Mouse (Mus musculus) duodenum, adult 2 months (tissue): Measurements from ENCODE around the gene Adcyap1r1. TPM values are rescaled to one million over a fixed set of nuclear protein-coding genes. Genes with fewer than 3 reads are reported as not detected.

Experiments used
- polyA plus RNA-seq: library from polyadenylated mRNA; depleted of rRNA; stranded (reverse); fragments of >200 nt; gene quantifications from 2 replicates; pipeline ENCODE4 v1.2.3, GENCODE M21; 2012; ENCODE audit warnings: low replicate concordance; rRNA removed

The Adcyap1r1 gene
- polyA plus RNA-seq, result 1.9 and 2.7 TPM in 2 replicates

GRCm38 (mm10) chr6:55451771-55452371 is at the start of gene Adcyap1r1:
Adcyap1r1 (plus strand) TSS chr6:55451978.

Other genes starting within 250 kb of the Adcyap1r1 start
- 1.4 and 2.3 TPM in 2 replicates for gene Mindy4, start 248.6 kb upstream of the Adcyap1r1 start, polyA plus RNA-seq
- 109 and 377 TPM in 2 replicates for gene Aqp1, start 115.5 kb upstream of the Adcyap1r1 start, polyA plus RNA-seq
- gene Ghrhr, start 75.7 kb upstream of the Adcyap1r1 start, polyA plus RNA-seq, result 0.11 and 0.22 TPM in 2 replicates
- gene Neurod6, start 229.3 kb downstream of the Adcyap1r1 start, polyA plus RNA-seq, result not detected in 2 replicates